Comparison of ENCODE assay signal across 12 mouse cellular contexts in the genomic region with DNA sequence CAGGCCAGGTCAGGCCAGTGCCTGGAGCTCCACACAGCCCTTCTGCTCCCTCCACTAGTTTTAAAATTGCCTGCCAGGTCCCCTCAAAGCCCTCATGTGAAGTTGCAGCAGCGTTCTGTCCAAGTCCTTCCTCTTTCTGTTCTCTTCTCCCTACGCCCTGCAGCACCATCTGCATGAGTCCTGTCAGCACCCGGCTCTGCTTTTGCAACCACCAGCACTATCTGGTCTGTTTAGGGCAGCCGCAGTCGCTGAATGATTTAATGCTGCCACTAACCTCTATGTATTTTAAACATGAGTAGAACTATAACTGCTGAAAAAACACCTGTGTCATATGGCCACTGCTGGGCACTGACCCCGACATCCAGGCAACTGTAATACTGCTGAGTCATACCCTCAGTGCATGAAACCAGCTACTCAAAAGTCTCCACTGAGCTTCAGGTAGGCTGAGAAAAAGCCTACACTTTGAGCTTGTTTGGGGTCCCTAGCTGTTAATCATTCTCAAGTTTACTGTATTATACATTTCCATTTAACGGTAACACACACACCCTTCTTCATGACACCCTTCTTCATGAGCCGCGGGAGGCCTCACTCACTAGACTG. TPM values are rescaled to one million over a fixed set of nuclear protein-coding genes. Genes with fewer than 3 reads are reported as not detected.
A peak's percentile ranks its signal among the peaks of the same experiment; 100 is the strongest.
DNase-seq lines count a peak whose midpoint lies in the region; ATAC-seq and TF ChIP-seq lines count a peak whose summit lies in the region.
"Had no signal": no experiment of that assay in that cellular context is flagged by ENCODE, and none has a peak within 500 bp of the region (broad histone marks: within the 10 kb centered on the region; RNA-seq: fewer than 3 reads in every experiment).

No protein-coding gene starts in this region.

- no peak overlapping the region for H3K9ac ChIP-seq in heart, embryonic 11.5 days (ENCODE audit: low read depth, low read length)
- H3K9ac ChIP-seq in liver, postnatal 0 days (replicated peaks): no peak overlapping the region
- H3K9ac ChIP-seq in hindbrain, embryonic 11.5 days (ENCODE audit: low read depth, low read length): no peak overlapping the region
- H3K9ac ChIP-seq: hindbrain, embryonic 15.5 days; limb, embryonic 13.5 days had no signal

- no peak for TF ChIP-seq CTCF in E14TG2a.4 (conservative IDR thresholded peaks at IDR 0.05; ENCODE audit: low read length)
- TF ChIP-seq CTCF in liver, postnatal 0 days (IDR thresholded peaks at IDR 0.05; ENCODE audit: low read depth): no peak

- peaks cover 29% of the 10 kb centered on the region for H3K36me3 ChIP-seq in heart, embryonic 11.5 days (ENCODE audit: control insufficient read depth, insufficient read depth, low read length)
- H3K36me3 ChIP-seq in E14TG2a.4 (ENCODE audit: insufficient read depth, low read length): peaks cover 89% of the 10 kb centered on the region
- H3K36me3 ChIP-seq in liver, postnatal 0 days (replicated peaks; ENCODE audit: insufficient read depth, low read length): peaks cover 47% of the 10 kb centered on the region
- peaks cover 24% of the 10 kb centered on the region for H3K36me3 ChIP-seq in hindbrain, embryonic 11.5 days (ENCODE audit: control insufficient read depth, insufficient read depth, low read length)

- 85% methylated on average over 9 of the region's 9 CpGs for WGBS in heart, embryonic 11.5 days (ENCODE audit: insufficient replicate concordance)
- 53% methylated on average over 9 of the region's 9 CpGs for WGBS in liver, postnatal 0 days (ENCODE audit: insufficient replicate concordance)
- 96% methylated on average over 9 of the region's 9 CpGs for WGBS in hindbrain, embryonic 11.5 days

- no peak overlapping the region for H3K4me3 ChIP-seq in heart, embryonic 11.5 days (ENCODE audit: low read depth, low read length)
- H3K4me3 ChIP-seq in E14TG2a.4 (replicated peaks; ENCODE audit: low read length): peak overlapping the region; percentile 77
- H3K4me3 ChIP-seq in liver, postnatal 0 days (ENCODE audit: low read depth, low read length): no peak overlapping the region
- no peak overlapping the region for H3K4me3 ChIP-seq in hindbrain, embryonic 11.5 days (ENCODE audit: low read depth, low read length)
- H3K4me3 ChIP-seq: erythroblast, embryonic 14.5 days; hindbrain, embryonic 15.5 days; limb, embryonic 13.5 days had no signal

- H3K4me1 ChIP-seq in heart, embryonic 11.5 days (ENCODE audit: control insufficient read depth, insufficient read depth, low read length): no peaks in the 10 kb centered on the region
- H3K4me1 ChIP-seq in E14TG2a.4 (replicated peaks; ENCODE audit: low read depth, low read length): peaks cover 30% of the 10 kb centered on the region
- H3K4me1 ChIP-seq in liver, postnatal 0 days (ENCODE audit: insufficient read depth): peaks cover 2% of the 10 kb centered on the region; the same call in 1 of the 2 replicates
- no peaks in the 10 kb centered on the region for H3K4me1 ChIP-seq in hindbrain, embryonic 11.5 days (replicated peaks; ENCODE audit: control insufficient read depth, insufficient read depth, low read length)
- H3K4me1 ChIP-seq: hindbrain, embryonic 15.5 days; limb, embryonic 13.5 days had no signal

- TF ChIP-seq EP300 in liver, postnatal 0 days (IDR thresholded peaks at IDR 0.05; ENCODE audit: low read depth): no peak

- no peaks in the 10 kb centered on the region for H3K9me3 ChIP-seq in heart, embryonic 11.5 days (replicated peaks; ENCODE audit: control insufficient read depth, low read length)
- H3K9me3 ChIP-seq in E14TG2a.4 (ENCODE audit: low read length): no peaks in the 10 kb centered on the region
- no peaks in the 10 kb centered on the region for H3K9me3 ChIP-seq in liver, postnatal 0 days (ENCODE audit: low read length)
- no peaks in the 10 kb centered on the region for H3K9me3 ChIP-seq in hindbrain, embryonic 11.5 days (ENCODE audit: control insufficient read depth, low read length)
- H3K9me3 ChIP-seq: hindbrain, embryonic 15.5 days; limb, embryonic 13.5 days had no signal

- no peak overlapping the region for H3K4me2 ChIP-seq in heart, embryonic 11.5 days
- no peak overlapping the region for H3K4me2 ChIP-seq in liver, postnatal 0 days (ENCODE audit: low read depth, low read length)
- no peak overlapping the region for H3K4me2 ChIP-seq in hindbrain, embryonic 11.5 days (replicated peaks; ENCODE audit: low read depth, low read length)
- H3K4me2 ChIP-seq: hindbrain, embryonic 15.5 days; limb, embryonic 13.5 days had no signal

- H3K27ac ChIP-seq in heart, embryonic 11.5 days (ENCODE audit: low read depth, low read length): no peak overlapping the region
- peak overlapping the region; percentile 51; the same call in 1 of the 2 replicates for H3K27ac ChIP-seq in liver, postnatal 0 days (ENCODE audit: low read depth)
- H3K27ac ChIP-seq in hindbrain, embryonic 11.5 days (ENCODE audit: low read depth, low read length): no peak overlapping the region
- H3K27ac ChIP-seq: hindbrain, embryonic 15.5 days; limb, embryonic 13.5 days had no signal

- ATAC-seq in heart, embryonic 11.5 days (replicated peaks; ENCODE audit: insufficient number of reproducible peaks, low FRiP score, low TSS enrichment): no peak
- ATAC-seq in common myeloid progenitor, adult 5-6 weeks (replicated peaks; ENCODE audit: low read depth, poor library complexity, severe bottlenecking): peak; percentile 80
- ATAC-seq in liver, postnatal 0 days: peak; percentile 33
- no peak for ATAC-seq in hindbrain, embryonic 11.5 days (ENCODE audit: low FRiP score)

- H3K27me3 ChIP-seq in heart, embryonic 11.5 days (ENCODE audit: control insufficient read depth, insufficient read depth, low read length): no peaks in the 10 kb centered on the region
- no peaks in the 10 kb centered on the region for H3K27me3 ChIP-seq in E14TG2a.4 (ENCODE audit: insufficient read depth, low read length)
- H3K27me3 ChIP-seq in liver, postnatal 0 days (ENCODE audit: insufficient read depth, low read length): no peaks in the 10 kb centered on the region
- no peaks in the 10 kb centered on the region for H3K27me3 ChIP-seq in hindbrain, embryonic 11.5 days (ENCODE audit: control insufficient read depth, insufficient read depth, low read length)
- H3K27me3 ChIP-seq: hindbrain, embryonic 15.5 days; limb, embryonic 13.5 days had no signal

- DNase-seq in heart, adult 18-20 months: peak; percentile 20 to 58
- peak; percentile 42 for DNase-seq in liver, postnatal 0 days
- no peak for DNase-seq in adrenal gland, adult 8-10 months
- no peak for DNase-seq in hindbrain, embryonic 11.5 days (ENCODE audit: low spot score)
- no peak for DNase-seq in urinary bladder, adult 2 months (ENCODE audit: low spot score)
- DNase-seq: lung, postnatal 14 days had no signal

RNA-seq across cellular contexts. Expression of a gene that starts 14.2 kb away (rescaled TPM):
- total RNA-seq in heart, adult 18-20 months (2021): 1 to 10 TPM; 6.4 to 6.6 TPM
- polyA plus RNA-seq in heart, embryonic 11.5 days (2014; fragmentation: Nextera tagmentation; extraction: Ambion mirVana): 6.3 and 7.8 TPM in 2 replicates
- total RNA-seq in common myeloid progenitor, adult 5-6 weeks (2017): 6.9 and 8.2 TPM in 2 replicates
- 1.4 and 1.6 TPM in 2 replicates for polyA plus RNA-seq in liver, postnatal 0 days (2015; fragmentation: Nextera tagmentation; extraction: Ambion mirVana)
- total RNA-seq in adrenal gland, adult 8-10 months (2022): 10 to 100 TPM; 36.2 to 53.9 (median 48.0) TPM
- 22.5 and 26.1 TPM in 2 replicates for polyA plus RNA-seq in hindbrain, embryonic 11.5 days (2014; fragmentation: Nextera tagmentation; extraction: Ambion mirVana)
- 8.6 and 9.2 TPM in 2 replicates for polyA plus RNA-seq in urinary bladder, adult 2 months (2012; rRNA removed)

RNA-seq across cellular contexts. Expression of a gene that starts 26.9 kb away (rescaled TPM):
- 100 to 1,000 TPM; 213 to 219 TPM for total RNA-seq in heart, adult 18-20 months (2021)
- polyA plus RNA-seq in heart, embryonic 11.5 days (2014; fragmentation: Nextera tagmentation; extraction: Ambion mirVana): 321 and 330 TPM in 2 replicates
- total RNA-seq in common myeloid progenitor, adult 5-6 weeks (2017): 55.9 and 70.9 TPM in 2 replicates
- 189 and 201 TPM in 2 replicates for polyA plus RNA-seq in liver, postnatal 0 days (2015; fragmentation: Nextera tagmentation; extraction: Ambion mirVana)
- total RNA-seq in adrenal gland, adult 8-10 months (2022): 100 to 1,000 TPM; 171 to 296 (median 225) TPM
- polyA plus RNA-seq in hindbrain, embryonic 11.5 days (2014; fragmentation: Nextera tagmentation; extraction: Ambion mirVana): 298 and 313 TPM in 2 replicates
- 183 and 196 TPM in 2 replicates for polyA plus RNA-seq in urinary bladder, adult 2 months (2012; rRNA removed)

RNA-seq across cellular contexts. Expression of a gene that starts 34.5 kb away (rescaled TPM):
- total RNA-seq in heart, adult 18-20 months (2021): 10 to 100 TPM; 12.0 to 15.1 TPM
- 45.3 and 50.7 TPM in 2 replicates for polyA plus RNA-seq in heart, embryonic 11.5 days (2014; fragmentation: Nextera tagmentation; extraction: Ambion mirVana)
- 11.9 and 18.7 TPM in 2 replicates for total RNA-seq in common myeloid progenitor, adult 5-6 weeks (2017)
- polyA plus RNA-seq in liver, postnatal 0 days (2015; fragmentation: Nextera tagmentation; extraction: Ambion mirVana): 40.9 and 41.9 TPM in 2 replicates
- 10 to 100 TPM; 26.9 to 52.8 (median 51.6) TPM for total RNA-seq in adrenal gland, adult 8-10 months (2022)
- 49.8 and 51.2 TPM in 2 replicates for polyA plus RNA-seq in hindbrain, embryonic 11.5 days (2014; fragmentation: Nextera tagmentation; extraction: Ambion mirVana)
- polyA plus RNA-seq in urinary bladder, adult 2 months (2012; rRNA removed): 41.1 and 47.3 TPM in 2 replicates

RNA-seq across cellular contexts. Expression of a gene that starts 37.6 kb away (rescaled TPM):
- total RNA-seq in heart, adult 18-20 months (2021): 1 to 10 TPM in 1 of 2 experiments, not detected in 1; 1.2 TPM
- polyA plus RNA-seq in heart, embryonic 11.5 days (2014; fragmentation: Nextera tagmentation; extraction: Ambion mirVana): 1.4 and 2.8 TPM in 2 replicates
- total RNA-seq in common myeloid progenitor, adult 5-6 weeks (2017): not detected in 2 replicates
- polyA plus RNA-seq in liver, postnatal 0 days (2015; fragmentation: Nextera tagmentation; extraction: Ambion mirVana): 0.34 and 0.79 TPM in 2 replicates
- 1 to 10 TPM in 2 of 4 experiments, under 1 TPM in 2; 0.75 to 2.9 (median 1.2) TPM for total RNA-seq in adrenal gland, adult 8-10 months (2022)
- polyA plus RNA-seq in hindbrain, embryonic 11.5 days (2014; fragmentation: Nextera tagmentation; extraction: Ambion mirVana): 4.5 and 5.6 TPM in 2 replicates
- 0.13 TPM in 1 of 2 replicates, not detected in the other for polyA plus RNA-seq in urinary bladder, adult 2 months (2012; rRNA removed)
- polyA plus RNA-seq: erythroblast, embryonic 14.5 days had no signal

RNA-seq across cellular contexts. Expression of a gene that starts 47.5 kb away (rescaled TPM):
- total RNA-seq in heart, adult 18-20 months (2021): 10 to 100 TPM in 1 of 2 experiments, 1 to 10 TPM in 1; 8.8 to 11.0 TPM
- polyA plus RNA-seq in heart, embryonic 11.5 days (2014; fragmentation: Nextera tagmentation; extraction: Ambion mirVana): 16.1 and 18.5 TPM in 2 replicates
- 9.1 and 9.8 TPM in 2 replicates for total RNA-seq in common myeloid progenitor, adult 5-6 weeks (2017)
- polyA plus RNA-seq in liver, postnatal 0 days (2015; fragmentation: Nextera tagmentation; extraction: Ambion mirVana): 4.7 and 6.5 TPM in 2 replicates
- total RNA-seq in adrenal gland, adult 8-10 months (2022): 10 to 100 TPM; 21.5 to 27.7 (median 24.6) TPM
- 21.3 and 27.4 TPM in 2 replicates for polyA plus RNA-seq in hindbrain, embryonic 11.5 days (2014; fragmentation: Nextera tagmentation; extraction: Ambion mirVana)
- polyA plus RNA-seq in urinary bladder, adult 2 months (2012; rRNA removed): 33.1 and 35.3 TPM in 2 replicates

Comparison
In these comparisons a context has a peak if more than half of its experiments do, and no peak if none do; other contexts are left out.
1. DNase-seq: peak in heart, adult 18-20 months (2 of 2) and liver, postnatal 0 days (single experiment); none in adrenal gland, adult 8-10 months (single experiment), hindbrain, embryonic 11.5 days (single experiment) and urinary bladder, adult 2 months (single experiment).
2. ATAC-seq: peak in common myeloid progenitor, adult 5-6 weeks (single experiment) and liver, postnatal 0 days (single experiment); none in heart, embryonic 11.5 days (single experiment) and hindbrain, embryonic 11.5 days (single experiment).